Mouse (Mus musculus) CH12.LX (cell line): Measurements from ENCODE around the gene Ubl3. TPM values are rescaled to one million over a fixed set of nuclear protein-coding genes. Genes with fewer than 3 reads are reported as not detected.

ENCODE experiments used
- DNase-seq: peaks from one replicate; pipeline ENCODE4 v3.0.0-alpha.2; 2013; ENCODE audit errors: extremely low read depth
- H3K27ac ChIP-seq: 2 replicates; pipeline ENCODE4 v1.5.1; 2012; ENCODE audit warnings: low read depth, mild to moderate bottlenecking, control low read depth, moderate library complexity; ENCODE audit not compliant: insufficient read depth
- H3K27me3 ChIP-seq: replicated peaks from 2 replicates; pipeline ENCODE3; 2012; ENCODE audit warnings: inconsistent platforms
- H3K36me3 ChIP-seq, 2 experiments: replicated peaks in 1 of 2; 2 replicates each; pipeline versions ENCODE3 to v1.6.1; 2012; ENCODE audit warnings: inconsistent platforms in 1 of 2, low read length in 1 of 2, mild to moderate bottlenecking in 1 of 2, mixed read lengths in 1 of 2, moderate library complexity in 1 of 2; ENCODE audit not compliant: control insufficient read depth in 1 of 2, insufficient read depth in 1 of 2
- H3K4me1 ChIP-seq, 2 experiments: 2 replicates each; pipeline ENCODE4 v1.6.1; 2012; ENCODE audit warnings: inconsistent platforms in 1 of 2, moderate library complexity in 1 of 2; ENCODE audit not compliant: insufficient read depth in 2 of 2, control insufficient read depth in 1 of 2
- H3K4me2 ChIP-seq: 2 replicates; pipeline ENCODE4 v1.6.1; 2012; ENCODE audit warnings: low read depth, mild to moderate bottlenecking, control low read depth; ENCODE audit not compliant: poor library complexity, insufficient read depth, severe bottlenecking
- H3K4me3 ChIP-seq, 3 experiments: fragments of 150-350 bp in 1 of 3; sonication (generic) in 1 of 3; replicated peaks in 1 of 3; 2 replicates each; pipeline versions ENCODE3 to v1.5.1; 2011 to 2012; ENCODE audit warnings: low read depth in 2 of 3, low read length in 2 of 3, mild to moderate bottlenecking in 2 of 3, moderate library complexity in 2 of 3, control low read depth in 1 of 3, improper control_type of control experiment in 1 of 3, inconsistent platforms in 1 of 3, mixed read lengths in 1 of 3; ENCODE audit not compliant: poor library complexity in 1 of 3
- H3K79me2 ChIP-seq: replicated peaks from 2 replicates; pipeline ENCODE4 v1.6.1; 2012; ENCODE audit warnings: mild to moderate bottlenecking, moderate library complexity; ENCODE audit not compliant: control insufficient read depth, poor library complexity, insufficient read depth, severe bottlenecking; ENCODE audit errors: extremely low read depth
- H3K9ac ChIP-seq: 2 replicates; pipeline ENCODE4 v1.6.1; 2012; ENCODE audit warnings: low read depth, mild to moderate bottlenecking, control low read depth, moderate library complexity; ENCODE audit not compliant: insufficient read depth
- H3K9me3 ChIP-seq: replicated peaks from 2 replicates; pipeline ENCODE3; 2012; ENCODE audit warnings: low read length, inconsistent platforms, mixed read lengths
- BHLHE40 ChIP-seq: IDR thresholded peaks from 2 replicates; pipeline ENCODE4 v1.6.1; 2011; ENCODE audit warnings: mild to moderate bottlenecking, low read depth, low read length, improper control_type of control experiment
- CHD1 ChIP-seq: IDR thresholded peaks from 2 replicates; pipeline ENCODE4 v1.6.1; 2012; ENCODE audit warnings: low read depth, low read length, improper control_type of control experiment, inconsistent platforms
- CHD2 ChIP-seq: IDR thresholded peaks from 2 replicates; pipeline ENCODE4 v1.6.1; 2011; ENCODE audit warnings: low read length, improper control_type of control experiment
- ELF1 ChIP-seq: IDR thresholded peaks from 2 replicates; pipeline ENCODE4 v1.6.1; 2014; ENCODE audit warnings: low read depth, mild to moderate bottlenecking, inconsistent platforms, low read length, improper control_type of control experiment
- EP300 ChIP-seq: IDR thresholded peaks from 2 replicates; pipeline ENCODE4 v1.6.1; 2011; ENCODE audit warnings: low read length, improper control_type of control experiment
- KAT2A ChIP-seq: IDR thresholded peaks from 2 replicates; pipeline ENCODE4 v1.6.1; 2012; ENCODE audit warnings: low read length, improper control_type of control experiment, inconsistent platforms; ENCODE audit not compliant: insufficient replicate concordance
- MAFK ChIP-seq: IDR thresholded peaks from 2 replicates; pipeline ENCODE4 v1.6.1; 2011; ENCODE audit warnings: low read length, improper control_type of control experiment; ENCODE audit not compliant: insufficient replicate concordance
- MAX ChIP-seq: IDR thresholded peaks from 2 replicates; pipeline ENCODE4 v1.6.1; 2011; ENCODE audit warnings: low read length, improper control_type of control experiment
- MEF2A ChIP-seq: IDR thresholded peaks from 2 replicates; pipeline ENCODE4 v1.6.1; 2014; ENCODE audit warnings: low read depth, mild to moderate bottlenecking, inconsistent platforms, low read length, improper control_type of control experiment, borderline replicate concordance
- MXI1 ChIP-seq: IDR thresholded peaks from 2 replicates; pipeline ENCODE4 v1.6.1; 2011; ENCODE audit warnings: mild to moderate bottlenecking, low read depth, low read length, improper control_type of control experiment
- MYC ChIP-seq: IDR thresholded peaks from 2 replicates; pipeline ENCODE4 v1.6.1; 2011; ENCODE audit warnings: low read depth, mild to moderate bottlenecking, improper control_type of control experiment, low read length
- NRF1 ChIP-seq: IDR thresholded peaks from 2 replicates; pipeline ENCODE4 v1.6.1; 2014; ENCODE audit warnings: low read depth, mild to moderate bottlenecking, inconsistent platforms, low read length, improper control_type of control experiment, moderate library complexity
- PAX5 ChIP-seq: IDR thresholded peaks from 2 replicates; pipeline ENCODE4 v1.6.1; 2012; ENCODE audit warnings: low read length, inconsistent platforms, mixed read lengths
- POLR2A ChIP-seq: IDR thresholded peaks from 2 replicates; pipeline ENCODE4 v1.6.1; 2011; ENCODE audit warnings: low read depth, mild to moderate bottlenecking, improper control_type of control experiment, low read length
- RAD21 ChIP-seq: IDR thresholded peaks from 2 replicates; pipeline ENCODE4 v1.6.1; 2011; ENCODE audit warnings: low read depth, mild to moderate bottlenecking, low read length, improper control_type of control experiment, moderate library complexity
- SIN3A ChIP-seq: IDR thresholded peaks from 2 replicates; pipeline ENCODE4 v1.6.1; 2012; ENCODE audit warnings: low read length, improper control_type of control experiment, inconsistent platforms
- TBP ChIP-seq: conservative IDR thresholded peaks from 2 replicates; pipeline ENCODE4 v1.6.1; 2011; ENCODE audit warnings: low read depth, low read length, improper control_type of control experiment
- UBTF ChIP-seq: IDR thresholded peaks from 2 replicates; pipeline ENCODE4 v1.6.1; 2012; ENCODE audit warnings: low read depth, mild to moderate bottlenecking, inconsistent platforms, low read length, improper control_type of control experiment, moderate library complexity
- USF1 ChIP-seq: IDR thresholded peaks from 2 replicates; pipeline ENCODE4 v1.6.1; 2014; ENCODE audit warnings: low read depth, mild to moderate bottlenecking, inconsistent platforms, low read length, improper control_type of control experiment
- ZC3H11A ChIP-seq: IDR thresholded peaks from 2 replicates; pipeline ENCODE4 v1.6.1; 2012; ENCODE audit warnings: low read depth, mild to moderate bottlenecking, inconsistent platforms, low read length, improper control_type of control experiment
- dilution Hi-C: fragments of 300-500 bp; cut with MboI; formaldehyde crosslinking; loops from 2 replicates; pipeline ENCODE4 v1.14.3; 2020; ENCODE audit warnings: low sequenced_read_pairs; ENCODE audit not compliant: extremely low pct_unique_long_range_greater_than_20kb, extremely low pct_ligation_motif_present
- in situ Hi-C: fragments of 300-500 bp; cut with MboI; formaldehyde crosslinking; loops from 3 replicates; pipeline ENCODE4 v1.14.3; 2019; ENCODE audit warnings: low sequenced_read_pairs, low pct_ligation_motif_present, low pct_unique_long_range_greater_than_20kb, mixed read lengths
- polyA plus RNA-seq: library from polyadenylated mRNA; unstranded; fragments of >175 nt; gene quantifications from 2 replicates; pipeline ENCODE4 v1.2.1, GENCODE M21; 2012; ENCODE audit warnings: low read depth; ENCODE audit not compliant: insufficient read length
- total RNA-seq, 2 experiments: library from RNA; depleted of rRNA; stranded (reverse); fragments of 300-350 nt in 1 of 2; fragments of >200 nt in 1 of 2; gene quantifications; 2 replicates each; pipeline ENCODE4 v1.2.3; 2012 to 2014

Ubl3 gene
- total and polyA plus RNA-seq, 3 experiments = 46.9 to 83.3 (median 81.8) TPM

DNA sequence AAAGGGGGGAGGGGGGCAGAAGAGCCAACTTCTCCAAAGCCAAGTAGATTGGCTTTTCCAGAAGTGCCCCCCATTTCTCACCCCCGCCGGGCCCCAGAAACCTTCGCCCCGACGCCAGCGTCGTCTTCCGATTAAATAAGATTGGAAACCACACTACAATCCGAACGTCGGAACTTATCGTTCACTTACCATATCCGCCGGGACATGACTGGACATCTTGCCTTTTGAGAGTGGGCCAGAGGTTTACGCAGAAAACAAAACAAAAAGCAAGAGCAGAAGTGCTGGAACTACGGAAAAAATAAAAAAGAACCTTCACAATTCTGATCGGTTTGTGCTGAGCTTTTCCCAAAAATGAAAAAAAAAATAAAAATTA is 839 bp downstream of the Ubl3 start:
- Histone ChIP-seq H3K4me2 (0 out of 2 replicates have a peak overlapping the region, but pooled peaks have one; percentile 9), H3K79me2 (peaks cover 45% of the 10 kb centered on the region), H3K27ac (no peak overlapping the region), H3K36me3 (no peaks in the 10 kb centered on the region), H3K4me1 (peaks cover 32 to 66% of the 10 kb centered on the region in 2 experiments), H3K4me3 (peak overlapping the region; percentile 70 to 78 (median 71)), H3K9me3 (no peaks in the 10 kb centered on the region), H3K27me3 (no peaks in the 10 kb centered on the region), H3K9ac (peak overlapping the region; percentile 73)
- no peak for TF ChIP-seq RAD21
- TF ChIP-seq EP300 = no peak
- no peak for TF ChIP-seq ELF1
- no peak for TF ChIP-seq CHD2
- no peak for TF ChIP-seq MAX
- TF ChIP-seq NRF1 = no peak
- TF ChIP-seq BHLHE40 = no peak
- no peak for TF ChIP-seq MYC
- TF ChIP-seq MXI1 = no peak
- TF ChIP-seq USF1 = no peak
- no peak for TF ChIP-seq CHD1
- TF ChIP-seq ZC3H11A = no peak
- no peak for TF ChIP-seq KAT2A
- no peak for TF ChIP-seq PAX5
- no peak for TF ChIP-seq UBTF
- no peak for TF ChIP-seq TBP
- in situ Hi-C loops = loop anchor here (10.0 kb wide), 1 partner anchor 53 kb away; no protein-coding TSS in a partner anchor
- dilution Hi-C loops = no loop called here
- DNase-seq = peak; percentile 48

- Histone ChIP-seq H3K9me3 (no peaks in the 10 kb centered on the region), H3K9ac (peak overlapping the region; percentile 73)
- TF ChIP-seq MEF2A (no peak), NRF1 (no peak), MAFK (no peak), CHD1 (no peak), UBTF (peak; percentile 69; the same call in 1 of the 2 replicates), POLR2A (no peak), SIN3A (peak; percentile 53; the same call in 1 of the 2 replicates), RAD21 (no peak; the same call in 1 of the 2 replicates)
- TF ChIP-seq, all 38 proteins: peak for 2
- Histone ChIP-seq H3K79me2 (peaks cover 51% of the 10 kb centered on the region), H3K36me3 (no peaks in the 10 kb centered on the region), H3K27ac (peak overlapping the region; percentile 8; the same call in 1 of the 2 replicates), H3K4me3 (peak overlapping the region; percentile 70 to 78 (median 71)), H3K27me3 (no peaks in the 10 kb centered on the region), H3K4me1 (peaks cover 29 to 66% of the 10 kb centered on the region in 2 experiments), H3K4me2 (peak overlapping the region; percentile 91)
- dilution Hi-C loops (no loop called here), in situ Hi-C loops (loop anchor here (10.0 kb wide), 1 partner anchor 54 kb away; no protein-coding TSS in a partner anchor)
- DNase-seq = peak; percentile 33
These were observed 1.5 kb downstream of the Ubl3 start for GRCm38 (mm10) chr5:148550821-148551763.
